Mouse (Mus musculus) thymus, adult 2 months (tissue): ENCODE measurements at regions not wholly inside any gene's neighbourhood (a gene's known extent, or its start where the extent isn't known, plus 50 kb on each side); places are given as distances from the start of the nearest gene placed in this dataset.

ENCODE experiments used
- CTCF ChIP-seq: fragments of 200-500 bp; IDR thresholded peaks from 2 replicates; pipeline ENCODE4 v1.5.1; 2012; ENCODE audit warnings: mild to moderate bottlenecking, control low read depth, low read length, moderate library complexity, borderline replicate concordance; ENCODE audit not compliant: control insufficient read depth, poor library complexity, insufficient read depth; ENCODE audit errors: extremely low read depth
- POLR2A ChIP-seq: fragments of 200-500 bp; IDR thresholded peaks from 2 replicates; pipeline ENCODE4 v1.6.1; 2012; ENCODE audit warnings: mild to moderate bottlenecking, low read length, control low read depth, moderate library complexity; ENCODE audit not compliant: control insufficient read depth, poor library complexity, insufficient read depth; ENCODE audit errors: extremely low read depth

- TF ChIP-seq CTCF (no peak), POLR2A (no peak)
These were observed 437.4 kb upstream of the Jag1 start for GRCm38 (mm10) chr2:137553871-137554270.
